Mouse (Mus musculus) small intestine, adult 10 weeks (tissue): ENCODE data around the gene Mast4. TPM values are rescaled to one million over a fixed set of nuclear protein-coding genes. Genes with fewer than 3 reads are reported as not detected.

Experiments used
- polyA plus RNA-seq: library from polyadenylated mRNA; stranded (reverse); fragments of 350-450 nt; fragmentation: Illumina TruSeq; extraction: RNeasy Lipid Tissue Mini Kit (QIAGEN cat#74804); gene quantifications from one replicate; pipeline ENCODE4 v1.2.3, GENCODE M21; 2014; ENCODE audit warnings: low replicate concordance

Mast4 gene
- 12.4 TPM for polyA plus RNA-seq

DNA sequence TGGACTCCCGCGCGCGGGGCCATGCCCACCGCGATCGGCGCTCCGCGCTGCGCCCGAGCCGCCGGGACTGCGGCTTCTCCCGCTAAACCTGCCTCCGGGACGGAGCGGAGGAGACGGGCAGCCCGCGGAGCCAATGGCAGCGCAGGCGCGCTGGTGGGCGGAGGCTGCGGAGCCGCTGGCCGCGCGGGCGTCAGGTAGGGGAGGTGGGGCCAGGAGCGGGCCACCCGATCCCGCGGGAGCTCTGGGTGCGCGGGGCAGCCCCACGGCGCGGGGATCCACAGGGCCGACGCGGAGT is at the start of gene Mast4:
Gene Mast4 (minus strand): TSS at position 106 of the 295 bp plus-strand sequence.

DNA sequence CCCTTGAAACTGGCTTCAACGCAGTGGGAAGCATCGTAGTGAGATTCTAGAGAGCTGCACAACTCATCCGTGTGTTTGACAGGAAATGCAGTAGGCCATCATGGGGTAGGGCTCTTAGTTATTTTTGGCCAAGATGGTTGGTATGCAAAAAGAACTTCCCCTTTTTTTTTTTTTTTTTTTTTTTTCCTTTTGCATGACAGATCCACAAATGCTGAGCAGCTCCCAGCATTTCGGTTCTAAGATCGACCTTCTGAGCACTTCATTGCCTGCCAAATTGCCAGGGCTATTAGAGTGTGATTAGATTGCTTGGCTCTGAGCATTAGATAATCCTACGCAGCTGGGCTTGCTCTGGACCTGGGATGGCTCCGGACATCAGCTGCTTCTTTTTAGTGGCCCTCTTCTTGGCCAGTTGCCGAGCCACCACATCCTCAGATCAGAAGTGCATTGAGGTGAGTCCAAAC is 640.9 kb downstream of the Mast4 start, which contains the start of gene Cd180:
Gene Cd180 (plus strand): TSS at position 218 of the 461 bp plus-strand sequence.

